Comparison of ENCODE assay signal across 13 mouse cellular contexts in the genomic region with DNA sequence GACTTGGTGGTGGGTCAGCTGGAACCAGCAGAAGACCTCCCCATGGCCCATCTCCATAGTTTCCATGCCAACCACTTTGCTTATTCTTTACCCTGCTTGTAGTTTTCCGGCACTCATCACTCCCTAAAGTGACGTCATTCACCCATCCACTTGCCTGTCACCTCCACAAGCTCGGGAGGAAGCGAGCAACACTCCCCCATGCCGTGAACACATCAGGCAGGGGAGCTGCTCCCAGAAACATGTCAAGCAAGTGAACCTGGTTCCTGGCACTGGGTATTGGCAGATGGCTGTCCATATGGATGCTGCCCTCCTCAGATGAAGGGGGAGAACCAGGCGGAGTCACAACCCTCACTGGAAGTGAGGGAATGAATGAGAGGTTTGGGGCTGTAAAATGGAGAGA. TPM values are rescaled to one million over a fixed set of nuclear protein-coding genes. Genes with fewer than 3 reads are reported as not detected.
DNase-seq lines count a peak whose midpoint lies in the region; ATAC-seq and TF ChIP-seq lines count a peak whose summit lies in the region.
"Had no signal": no experiment of that assay in that cellular context is flagged by ENCODE, and none has a peak within 500 bp of the region (broad histone marks: within the 10 kb centered on the region; RNA-seq: fewer than 3 reads in every experiment).

No protein-coding gene starts in this region.

- no peak overlapping the region for H3K27ac ChIP-seq in forebrain, embryonic 11.5 days (ENCODE audit: low read depth, low read length)
- H3K27ac ChIP-seq in forebrain, embryonic 10.5 days: no peak overlapping the region
- no peak overlapping the region for H3K27ac ChIP-seq in midbrain, postnatal 0 days (ENCODE audit: low read depth, low read length)
- H3K27ac ChIP-seq in midbrain, embryonic 14.5 days (replicated peaks; ENCODE audit: low read depth, low read length): no peak overlapping the region
- no peak overlapping the region for H3K27ac ChIP-seq in layer of hippocampus, adult 2 months
- no peak overlapping the region for H3K27ac ChIP-seq in kidney, embryonic 16.5 days (ENCODE audit: low read length)
- H3K27ac ChIP-seq: embryonic facial prominence, embryonic 12.5 days; liver, embryonic 14.5 days had no signal

- no peaks in the 10 kb centered on the region for H3K36me3 ChIP-seq in forebrain, embryonic 11.5 days (ENCODE audit: control insufficient read depth, insufficient read depth, low read length)
- no peaks in the 10 kb centered on the region for H3K36me3 ChIP-seq in forebrain, embryonic 10.5 days (replicated peaks)
- no peaks in the 10 kb centered on the region for H3K36me3 ChIP-seq in midbrain, postnatal 0 days (ENCODE audit: insufficient read depth, low read length)
- H3K36me3 ChIP-seq in midbrain, embryonic 14.5 days (ENCODE audit: control insufficient read depth, insufficient read depth, low read length): no peaks in the 10 kb centered on the region
- H3K36me3 ChIP-seq in kidney, embryonic 16.5 days (ENCODE audit: insufficient read depth, low read length): no peaks in the 10 kb centered on the region
- H3K36me3 ChIP-seq: embryonic facial prominence, embryonic 12.5 days had no signal

- H3K27me3 ChIP-seq in forebrain, embryonic 11.5 days (ENCODE audit: control insufficient read depth, insufficient read depth, low read length): no peaks in the 10 kb centered on the region
- no peaks in the 10 kb centered on the region for H3K27me3 ChIP-seq in forebrain, embryonic 10.5 days (ENCODE audit: poor library complexity, severe bottlenecking)
- H3K27me3 ChIP-seq in midbrain, postnatal 0 days (ENCODE audit: insufficient read depth, low read length): no peaks in the 10 kb centered on the region
- no peaks in the 10 kb centered on the region for H3K27me3 ChIP-seq in midbrain, embryonic 14.5 days (ENCODE audit: control insufficient read depth, insufficient read depth, low read length)
- H3K27me3 ChIP-seq in kidney, embryonic 16.5 days (ENCODE audit: insufficient read depth, low read length): no peaks in the 10 kb centered on the region
- H3K27me3 ChIP-seq: embryonic facial prominence, embryonic 12.5 days had no signal

- no peak for ATAC-seq in forebrain, embryonic 11.5 days (replicated peaks; ENCODE audit: low FRiP score)
- no peak for ATAC-seq in midbrain, postnatal 0 days (ENCODE audit: low FRiP score)
- no peak for ATAC-seq in midbrain, embryonic 14.5 days (ENCODE audit: low FRiP score, low TSS enrichment)
- no peak for ATAC-seq in kidney, embryonic 16.5 days (ENCODE audit: low FRiP score, low TSS enrichment)
- no peak for ATAC-seq in granulocyte monocyte progenitor cell, adult 5-6 weeks (replicated peaks; ENCODE audit: poor library complexity, severe bottlenecking)
- ATAC-seq: intestine, postnatal 0 days had no signal

- no peak overlapping the region for H3K4me3 ChIP-seq in forebrain, embryonic 11.5 days (ENCODE audit: low read depth, low read length)
- no peak overlapping the region for H3K4me3 ChIP-seq in forebrain, embryonic 10.5 days
- no peak overlapping the region for H3K4me3 ChIP-seq in midbrain, postnatal 0 days (ENCODE audit: low read depth, low read length)
- no peak overlapping the region for H3K4me3 ChIP-seq in midbrain, embryonic 14.5 days (replicated peaks; ENCODE audit: low read depth, low read length)
- H3K4me3 ChIP-seq in layer of hippocampus, adult 2 months: no peak overlapping the region
- H3K4me3 ChIP-seq in kidney, embryonic 16.5 days (ENCODE audit: low read length): no peak overlapping the region
- H3K4me3 ChIP-seq: embryonic facial prominence, embryonic 12.5 days had no signal

- H3K9ac ChIP-seq in forebrain, embryonic 11.5 days (ENCODE audit: low read length): no peak overlapping the region
- no peak overlapping the region for H3K9ac ChIP-seq in midbrain, postnatal 0 days (replicated peaks; ENCODE audit: low read length, poor library complexity, severe bottlenecking)
- no peak overlapping the region for H3K9ac ChIP-seq in midbrain, embryonic 14.5 days (replicated peaks; ENCODE audit: low read length)
- no peak overlapping the region for H3K9ac ChIP-seq in kidney, embryonic 16.5 days (replicated peaks; ENCODE audit: low read length)
- H3K9ac ChIP-seq: embryonic facial prominence, embryonic 12.5 days; liver, embryonic 14.5 days had no signal

- TF ChIP-seq CTCF in midbrain, postnatal 0 days (IDR thresholded peaks at IDR 0.05): no peak
- no peak for TF ChIP-seq CTCF in layer of hippocampus, adult 2 months (conservative IDR thresholded peaks at IDR 0.05)

- H3K4me2 ChIP-seq in forebrain, embryonic 11.5 days (ENCODE audit: low read depth, low read length, severe bottlenecking): no peak overlapping the region
- no peak overlapping the region for H3K4me2 ChIP-seq in midbrain, postnatal 0 days (ENCODE audit: low read depth, low read length, poor library complexity, severe bottlenecking)
- H3K4me2 ChIP-seq in midbrain, embryonic 14.5 days (ENCODE audit: low read length): no peak overlapping the region
- no peak overlapping the region for H3K4me2 ChIP-seq in kidney, embryonic 16.5 days (replicated peaks; ENCODE audit: low read depth, low read length)
- H3K4me2 ChIP-seq: embryonic facial prominence, embryonic 12.5 days had no signal

- no peaks in the 10 kb centered on the region for H3K9me3 ChIP-seq in forebrain, embryonic 11.5 days (ENCODE audit: control insufficient read depth, low read length)
- H3K9me3 ChIP-seq in forebrain, embryonic 10.5 days: no peaks in the 10 kb centered on the region
- H3K9me3 ChIP-seq in midbrain, postnatal 0 days (ENCODE audit: low read length): no peaks in the 10 kb centered on the region
- no peaks in the 10 kb centered on the region for H3K9me3 ChIP-seq in midbrain, embryonic 14.5 days (ENCODE audit: control insufficient read depth, low read length)
- H3K9me3 ChIP-seq in kidney, embryonic 16.5 days (ENCODE audit: low read length): no peaks in the 10 kb centered on the region
- H3K9me3 ChIP-seq: embryonic facial prominence, embryonic 12.5 days had no signal

- H3K4me1 ChIP-seq in forebrain, embryonic 11.5 days (replicated peaks; ENCODE audit: control insufficient read depth, insufficient read depth, low read length): no peaks in the 10 kb centered on the region
- H3K4me1 ChIP-seq in forebrain, embryonic 10.5 days: peaks cover 19% of the 10 kb centered on the region
- H3K4me1 ChIP-seq in midbrain, postnatal 0 days (ENCODE audit: insufficient read depth, low read length): no peaks in the 10 kb centered on the region
- 0 out of 2 replicates have a peak, but pooled peaks cover 7% of the 10 kb centered on the region for H3K4me1 ChIP-seq in midbrain, embryonic 14.5 days (ENCODE audit: control insufficient read depth, insufficient read depth, low read length)
- no peaks in the 10 kb centered on the region for H3K4me1 ChIP-seq in kidney, embryonic 16.5 days (ENCODE audit: insufficient read depth, low read length)

- 75% methylated on average over 6 of the region's 6 CpGs for WGBS in forebrain, embryonic 11.5 days
- 84% methylated on average over 6 of the region's 6 CpGs for WGBS in forebrain, embryonic 10.5 days
- WGBS in midbrain, postnatal 0 days: 70% methylated on average over 6 of the region's 6 CpGs
- WGBS in midbrain, embryonic 14.5 days: 77% methylated on average over 6 of the region's 6 CpGs
- 43% methylated on average over 6 of the region's 6 CpGs for WGBS in kidney, embryonic 16.5 days

- peak; percentile 43 for DNase-seq in forebrain, embryonic 11.5 days (ENCODE audit: low spot score)
- no peak for DNase-seq in forebrain, embryonic 10.5 days (ENCODE audit: extremely low spot score, low spot score)
- DNase-seq in midbrain, postnatal 0 days (ENCODE audit: low spot score): peak; percentile 81
- no peak for DNase-seq in midbrain, embryonic 14.5 days
- peak; percentile 47 to 63 for DNase-seq in layer of hippocampus, adult 2 months (ENCODE audit: low spot score in 2 of 2)
- DNase-seq in thymus, postnatal 25 days: no peak
- DNase-seq: lung, postnatal 4 days had no signal

RNA-seq across cellular contexts. Expression of a gene that starts 6.1 kb away (rescaled TPM):
- 0.36 and 0.73 TPM in 2 replicates for polyA plus RNA-seq in forebrain, embryonic 11.5 days (2014; fragmentation: Nextera tagmentation; extraction: Ambion mirVana)
- 0.16 and 0.61 TPM in 2 replicates for polyA plus RNA-seq in forebrain, embryonic 10.5 days (2016; fragmentation: Nextera tagmentation; extraction: Ambion mirVana)
- not detected in 2 replicates for total RNA-seq in midbrain, postnatal 0 days (2014; rRNA removed)
- polyA plus RNA-seq in midbrain, postnatal 0 days (2015; fragmentation: Nextera tagmentation; extraction: Ambion mirVana): 0.15 and 0.48 TPM in 2 replicates
- polyA plus RNA-seq in midbrain, embryonic 14.5 days (2014; fragmentation: Nextera tagmentation; extraction: Ambion mirVana): 0.35 and 0.74 TPM in 2 replicates
- total RNA-seq in layer of hippocampus, adult 2 months (2021): under 1 TPM; 0.32 to 0.72 TPM
- 0.17 and 0.29 TPM in 2 replicates for polyA plus RNA-seq in kidney, embryonic 16.5 days (2015; fragmentation: Nextera tagmentation; extraction: Ambion mirVana)
- not detected in 2 replicates for total RNA-seq in granulocyte monocyte progenitor cell, adult 5-6 weeks (2014; fragmentation: Nextera tagmentation)
- not detected in 2 replicates for total RNA-seq in granulocyte monocyte progenitor cell, adult 5-6 weeks (2017)
- total RNA-seq: ES-E14 had no signal

RNA-seq across cellular contexts. Expression of a gene that starts 37.7 kb away (rescaled TPM):
- polyA plus RNA-seq in forebrain, embryonic 11.5 days (2014; fragmentation: Nextera tagmentation; extraction: Ambion mirVana): 54.6 and 57.7 TPM in 2 replicates
- 46.1 and 46.8 TPM in 2 replicates for polyA plus RNA-seq in forebrain, embryonic 10.5 days (2016; fragmentation: Nextera tagmentation; extraction: Ambion mirVana)
- 119 and 126 TPM in 2 replicates for total RNA-seq in midbrain, postnatal 0 days (2014; rRNA removed)
- polyA plus RNA-seq in midbrain, postnatal 0 days (2015; fragmentation: Nextera tagmentation; extraction: Ambion mirVana): 70.1 and 70.3 TPM in 2 replicates
- polyA plus RNA-seq in midbrain, embryonic 14.5 days (2014; fragmentation: Nextera tagmentation; extraction: Ambion mirVana): 49.7 and 61.6 TPM in 2 replicates
- total RNA-seq in layer of hippocampus, adult 2 months (2021): 10 to 100 TPM; 93.4 to 94.8 TPM
- 42.5 and 43.8 TPM in 2 replicates for polyA plus RNA-seq in kidney, embryonic 16.5 days (2015; fragmentation: Nextera tagmentation; extraction: Ambion mirVana)
- 40.3 and 41.6 TPM in 2 replicates for total RNA-seq in granulocyte monocyte progenitor cell, adult 5-6 weeks (2014; fragmentation: Nextera tagmentation)
- total RNA-seq in granulocyte monocyte progenitor cell, adult 5-6 weeks (2017): 51.5 and 52.6 TPM in 2 replicates

Comparison
In these comparisons a context has a peak if more than half of its experiments do, and no peak if none do; other contexts are left out.
1. DNase-seq: peak in forebrain, embryonic 11.5 days (single experiment), midbrain, postnatal 0 days (single experiment) and layer of hippocampus, adult 2 months (2 of 2); none in forebrain, embryonic 10.5 days (single experiment), midbrain, embryonic 14.5 days (single experiment) and thymus, postnatal 25 days (single experiment).